Mouse (Mus musculus): ENCODE data around the gene Wars2. TPM values are rescaled to one million over a fixed set of nuclear protein-coding genes. Genes with fewer than 3 reads are reported as not detected.

Wars2 gene
- polyA plus RNA-seq, 1 experiment from 2014 or later: 8.2 TPM

DNA sequence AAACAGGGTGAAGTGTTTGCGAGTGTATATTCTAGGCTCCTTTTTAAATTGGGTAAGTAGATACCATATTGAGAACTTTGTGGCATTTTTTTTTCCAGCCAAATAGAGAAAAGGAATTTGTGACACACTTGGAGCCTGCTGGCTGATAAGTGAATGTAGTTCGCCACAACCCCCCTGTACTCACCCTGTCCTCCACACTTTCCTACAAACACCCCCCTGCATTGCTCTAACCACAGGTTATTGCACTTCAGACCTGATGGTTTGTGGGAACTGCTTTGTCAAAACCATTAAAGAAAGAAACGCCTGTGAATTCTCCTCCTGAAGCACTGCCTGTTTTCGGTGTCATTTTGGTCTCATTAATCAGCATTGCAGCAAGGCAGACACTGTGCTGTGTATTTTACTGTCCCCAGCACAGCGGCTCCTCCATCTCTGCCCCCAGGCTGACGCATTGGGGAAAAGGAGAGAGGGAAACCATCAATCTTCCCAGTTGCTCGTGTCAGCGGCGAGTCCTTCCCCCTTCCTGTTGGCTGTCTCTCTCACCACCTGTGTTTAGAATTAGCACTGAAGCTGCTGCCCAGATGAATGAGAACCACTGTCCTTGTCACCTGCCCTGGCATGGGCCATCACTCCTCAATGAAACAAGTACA lies 33.9 kb downstream of the Wars2 start:
- Histone ChIP-seq H3K36me3 (ENCODE audit: control insufficient read depth, insufficient read depth, low read length) (no peaks in the 10 kb centered on the region), H3K9ac (ENCODE audit: low read length) (no peak overlapping the region), H3K4me1 (ENCODE audit: control insufficient read depth, insufficient read depth, low read length) (no peaks in the 10 kb centered on the region), H3K4me2 (ENCODE audit: low read depth, low read length) (no peak overlapping the region), H3K27ac (ENCODE audit: low read length) (no peak overlapping the region), H3K4me3 (replicated peaks; ENCODE audit: low read length) (no peak overlapping the region), H3K27me3 (ENCODE audit: control insufficient read depth, insufficient read depth, low read length) (no peaks in the 10 kb centered on the region), H3K9me3 (replicated peaks; ENCODE audit: control insufficient read depth, low read length) (no peaks in the 10 kb centered on the region)
- ATAC-seq (ENCODE audit: insufficient read depth, low FRiP score): no peak
- 28% methylated on average over 9 of the region's 9 CpGs for WGBS

DNA sequence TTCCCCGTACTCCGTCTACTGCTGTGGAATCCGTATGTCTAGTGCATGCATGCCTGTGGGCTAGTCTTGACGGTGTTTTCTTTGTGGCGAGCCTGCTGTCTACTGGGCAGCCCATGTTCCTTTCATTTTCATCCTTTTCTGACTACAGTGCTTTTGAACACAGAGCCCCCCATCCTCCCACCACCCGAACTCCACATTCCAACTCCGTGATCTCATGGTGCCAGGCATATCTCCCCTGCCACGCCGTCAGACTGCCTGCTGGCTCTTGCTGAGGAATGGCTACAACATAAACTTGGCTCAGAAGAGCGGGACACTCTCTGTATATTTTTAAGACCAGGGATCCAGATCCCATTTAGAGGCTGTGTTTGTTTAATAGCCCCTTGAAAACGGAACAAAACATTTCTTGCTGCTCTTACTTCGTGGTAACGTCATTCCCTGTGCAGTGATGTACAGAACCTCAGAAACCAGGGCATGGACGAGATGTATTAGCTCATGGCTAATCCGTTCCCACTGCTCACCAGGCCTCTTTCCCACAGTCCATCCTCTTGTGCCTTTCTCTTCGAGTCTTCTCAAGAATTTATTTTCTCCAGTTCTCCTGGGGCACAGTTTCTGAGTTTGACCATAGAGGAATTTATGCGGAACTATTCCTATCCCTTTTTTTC lies 42.6 kb downstream of the Wars2 start:
- H3K9me3 ChIP-seq (replicated peaks; ENCODE audit: control insufficient read depth, low read length): no peaks in the 10 kb centered on the region
- peak overlapping the region; percentile 3; the same call in 1 of the 2 replicates for H3K4me2 ChIP-seq (ENCODE audit: low read depth, low read length)
- H3K36me3 ChIP-seq (ENCODE audit: control insufficient read depth, insufficient read depth, low read length): no peaks in the 10 kb centered on the region
- H3K27ac ChIP-seq (ENCODE audit: low read length): peak overlapping the region; percentile 42
- 0 out of 2 replicates have a peak, but pooled peaks cover 3% of the 10 kb centered on the region for H3K4me1 ChIP-seq (ENCODE audit: control insufficient read depth, insufficient read depth, low read length)
- no peaks in the 10 kb centered on the region for H3K27me3 ChIP-seq (ENCODE audit: control insufficient read depth, insufficient read depth, low read length)
- peak; percentile 80; the same call in 1 of the 2 replicates for ATAC-seq (ENCODE audit: insufficient read depth, low FRiP score)
- no peak overlapping the region for H3K9ac ChIP-seq (ENCODE audit: low read length)
- WGBS: 54% methylated on average over 17 of the region's 17 CpGs
- H3K4me3 ChIP-seq (replicated peaks; ENCODE audit: low read length): no peak overlapping the region

DNA sequence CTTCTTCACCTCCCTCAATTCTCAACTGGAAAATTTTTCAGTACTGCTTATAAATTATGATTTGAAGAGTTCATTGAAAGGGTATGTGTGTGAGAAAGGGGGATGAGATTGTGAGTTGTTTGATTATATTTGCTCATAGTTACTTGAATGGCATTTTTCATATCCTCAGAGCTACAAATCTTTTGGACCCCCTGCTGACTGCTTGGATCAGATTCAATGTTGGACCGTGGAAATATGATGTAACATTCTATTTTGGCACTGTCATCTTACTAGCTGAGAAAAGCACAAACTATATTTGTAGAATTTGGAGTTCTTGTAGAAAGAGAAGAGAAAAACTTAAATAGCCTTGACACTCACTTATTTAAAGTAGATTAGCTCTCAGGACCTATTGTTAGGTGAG lies 43.5 kb downstream of the Wars2 start:
- Histone ChIP-seq H3K9ac (ENCODE audit: low read length) (no peak overlapping the region), H3K27me3 (ENCODE audit: control insufficient read depth, insufficient read depth, low read length) (no peaks in the 10 kb centered on the region), H3K36me3 (ENCODE audit: control insufficient read depth, insufficient read depth, low read length) (no peaks in the 10 kb centered on the region), H3K4me1 (ENCODE audit: control insufficient read depth, insufficient read depth, low read length) (0 out of 2 replicates have a peak, but pooled peaks cover 3% of the 10 kb centered on the region), H3K4me2 (ENCODE audit: low read depth, low read length) (no peak overlapping the region), H3K4me3 (replicated peaks; ENCODE audit: low read length) (no peak overlapping the region), H3K27ac (ENCODE audit: low read length) (no peak overlapping the region), H3K9me3 (replicated peaks; ENCODE audit: control insufficient read depth, low read length) (no peaks in the 10 kb centered on the region)
- 32% methylated on average over 1 of the region's 1 CpGs for WGBS
- ATAC-seq (ENCODE audit: insufficient read depth, low FRiP score): no peak

DNA sequence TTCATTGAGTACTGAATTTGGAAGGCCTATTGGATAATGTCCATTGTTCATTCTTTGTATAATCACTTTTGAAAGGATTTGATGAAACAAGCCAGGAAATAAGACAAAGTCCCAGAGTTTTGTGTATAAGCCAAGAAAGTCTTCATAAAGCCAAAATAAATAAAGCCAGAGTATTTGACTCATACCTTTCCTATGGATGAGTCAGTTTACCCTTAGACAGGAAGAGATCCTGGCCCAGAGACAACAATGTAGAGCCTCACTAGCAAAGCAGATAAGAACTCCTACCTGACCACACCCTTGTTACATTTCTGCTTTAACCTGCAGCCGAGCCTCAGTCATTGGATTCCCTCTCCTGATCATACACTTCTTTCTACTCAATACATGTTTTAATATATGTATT lies 47.2 kb downstream of the Wars2 start:
- Histone ChIP-seq H3K4me1 (ENCODE audit: control insufficient read depth, insufficient read depth, low read length) (0 out of 2 replicates have a peak, but pooled peaks cover 3% of the 10 kb centered on the region), H3K27ac (ENCODE audit: low read length) (no peak overlapping the region), H3K4me3 (replicated peaks; ENCODE audit: low read length) (no peak overlapping the region), H3K27me3 (ENCODE audit: control insufficient read depth, insufficient read depth, low read length) (no peaks in the 10 kb centered on the region), H3K4me2 (ENCODE audit: low read depth, low read length) (no peak overlapping the region), H3K9ac (ENCODE audit: low read length) (no peak overlapping the region), H3K9me3 (replicated peaks; ENCODE audit: control insufficient read depth, low read length) (no peaks in the 10 kb centered on the region), H3K36me3 (ENCODE audit: control insufficient read depth, insufficient read depth, low read length) (no peaks in the 10 kb centered on the region)
- 60% methylated on average over 1 of the region's 1 CpGs for WGBS
- no peak for ATAC-seq (ENCODE audit: insufficient read depth, low FRiP score)

DNA sequence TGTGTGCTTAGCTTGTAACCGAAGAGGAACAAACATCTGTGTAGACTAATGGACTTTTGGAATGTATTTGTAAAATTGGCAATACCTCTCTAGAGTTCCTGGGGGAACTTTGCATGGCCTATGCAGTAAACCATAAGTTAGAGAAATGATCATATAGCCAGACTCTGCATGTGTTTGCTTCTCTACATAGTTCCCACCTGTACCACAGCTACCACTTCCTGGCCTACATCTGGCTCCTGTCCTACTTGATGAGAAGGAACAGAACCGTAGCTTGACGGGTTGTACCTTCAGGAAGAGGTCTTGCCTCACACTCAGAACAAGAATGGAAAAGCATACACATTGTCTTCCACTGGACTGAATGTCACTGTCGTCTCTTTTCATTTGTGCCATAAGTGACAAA lies 52.7 kb downstream of the Wars2 start:
- no peak overlapping the region for H3K4me2 ChIP-seq (ENCODE audit: low read depth, low read length)
- H3K9me3 ChIP-seq (replicated peaks; ENCODE audit: control insufficient read depth, low read length): no peaks in the 10 kb centered on the region
- no peaks in the 10 kb centered on the region for H3K36me3 ChIP-seq (ENCODE audit: control insufficient read depth, insufficient read depth, low read length)
- no peaks in the 10 kb centered on the region for H3K27me3 ChIP-seq (ENCODE audit: control insufficient read depth, insufficient read depth, low read length)
- H3K9ac ChIP-seq (ENCODE audit: low read length): no peak overlapping the region
- 70% methylated on average over 4 of the region's 4 CpGs for WGBS
- no peak overlapping the region for H3K4me3 ChIP-seq (replicated peaks; ENCODE audit: low read length)
- ATAC-seq (ENCODE audit: insufficient read depth, low FRiP score): no peak
- no peak overlapping the region for H3K27ac ChIP-seq (ENCODE audit: low read length)
- H3K4me1 ChIP-seq (ENCODE audit: control insufficient read depth, insufficient read depth, low read length): no peaks in the 10 kb centered on the region

DNA sequence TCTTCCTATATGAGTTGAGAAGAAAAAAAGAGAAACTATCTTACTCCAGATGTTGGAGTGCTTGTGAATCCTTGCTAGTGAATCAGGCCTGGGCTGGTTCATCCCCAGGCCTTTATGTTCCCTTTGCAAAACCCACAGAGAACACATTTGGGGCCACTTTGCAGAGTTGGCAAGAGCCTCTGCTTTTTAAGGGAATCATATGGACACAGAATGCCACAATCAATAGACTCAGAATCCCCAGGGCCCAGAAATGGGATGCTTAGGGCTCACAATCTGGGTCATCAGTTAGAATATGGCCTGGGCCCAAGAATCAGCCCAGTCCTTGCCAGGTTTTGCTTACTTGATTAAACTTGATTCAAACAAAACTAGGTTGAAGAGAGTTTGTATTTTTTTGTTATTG lies 62.5 kb downstream of the Wars2 start:
- Histone ChIP-seq H3K9ac (ENCODE audit: low read length) (no peak overlapping the region), H3K4me3 (replicated peaks; ENCODE audit: low read length) (no peak overlapping the region), H3K36me3 (ENCODE audit: control insufficient read depth, insufficient read depth, low read length) (peaks cover 8% of the 10 kb centered on the region; the same call in 1 of the 2 replicates), H3K27ac (ENCODE audit: low read length) (no peak overlapping the region), H3K4me1 (ENCODE audit: control insufficient read depth, insufficient read depth, low read length) (no peaks in the 10 kb centered on the region), H3K9me3 (replicated peaks; ENCODE audit: control insufficient read depth, low read length) (no peaks in the 10 kb centered on the region), H3K27me3 (ENCODE audit: control insufficient read depth, insufficient read depth, low read length) (no peaks in the 10 kb centered on the region), H3K4me2 (ENCODE audit: low read depth, low read length) (no peak overlapping the region)
- ATAC-seq (ENCODE audit: insufficient read depth, low FRiP score): no peak

DNA sequence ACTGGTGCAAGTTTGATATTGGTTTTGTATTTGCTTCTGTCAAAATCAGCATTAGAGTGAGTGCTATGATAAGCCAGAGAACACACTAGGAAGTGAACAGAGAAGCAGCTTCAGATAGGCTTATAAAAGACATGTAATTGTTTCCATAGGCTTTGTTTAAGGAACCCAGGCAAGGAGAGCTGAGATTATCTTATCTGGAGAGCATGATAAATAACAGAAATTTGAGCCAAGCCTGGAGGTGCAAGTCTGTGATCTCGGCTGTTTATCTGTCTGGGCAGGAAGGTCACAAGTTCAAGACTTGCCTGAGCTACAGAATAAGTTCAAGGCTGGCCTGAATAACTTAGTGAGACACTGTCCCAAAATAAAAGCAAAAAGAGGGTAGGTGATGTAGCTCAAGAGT lies 67.5 kb downstream of the Wars2 start:
- no peaks in the 10 kb centered on the region for H3K36me3 ChIP-seq (ENCODE audit: control insufficient read depth, insufficient read depth, low read length)
- H3K27me3 ChIP-seq (ENCODE audit: control insufficient read depth, insufficient read depth, low read length): no peaks in the 10 kb centered on the region
- no peak overlapping the region for H3K4me2 ChIP-seq (ENCODE audit: low read depth, low read length)
- H3K9me3 ChIP-seq (replicated peaks; ENCODE audit: control insufficient read depth, low read length): no peaks in the 10 kb centered on the region
- H3K9ac ChIP-seq (ENCODE audit: low read length): no peak overlapping the region
- no peak overlapping the region for H3K27ac ChIP-seq (ENCODE audit: low read length)
- H3K4me1 ChIP-seq (ENCODE audit: control insufficient read depth, insufficient read depth, low read length): no peaks in the 10 kb centered on the region
- ATAC-seq (ENCODE audit: insufficient read depth, low FRiP score): no peak
- 20% methylated on average over 1 of the region's 1 CpGs for WGBS
- no peak overlapping the region for H3K4me3 ChIP-seq (replicated peaks; ENCODE audit: low read length)

DNA sequence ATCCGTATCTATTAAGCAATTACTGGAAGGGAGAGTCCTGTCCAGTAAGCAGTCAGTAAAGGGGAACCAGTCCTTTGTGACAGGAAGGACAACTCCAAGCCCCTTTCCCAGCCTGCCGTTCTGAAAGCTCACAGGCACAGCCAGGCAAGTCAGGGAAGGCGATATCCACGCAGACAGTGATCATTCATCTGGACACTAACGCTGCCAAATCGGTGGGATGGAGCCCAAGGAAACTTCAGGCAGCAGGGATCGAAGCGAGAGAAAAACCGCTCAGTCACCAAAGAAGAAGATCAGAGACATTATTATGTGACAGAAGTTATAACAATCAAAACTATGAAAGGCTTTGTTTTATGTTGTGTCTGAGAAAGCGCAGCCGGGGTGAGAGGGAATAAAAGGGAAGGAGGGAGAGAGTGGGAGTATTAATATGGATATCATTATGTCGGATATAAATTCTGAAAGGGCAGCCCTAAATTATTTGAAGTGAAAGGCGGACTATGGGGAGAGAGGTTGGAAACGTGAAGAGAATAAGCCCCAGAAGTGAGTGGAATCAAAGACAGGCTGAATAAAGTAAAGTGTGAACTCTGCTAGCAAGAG lies 70.3 kb downstream of the Wars2 start:
- H3K9me3 ChIP-seq (replicated peaks; ENCODE audit: control insufficient read depth, low read length): no peaks in the 10 kb centered on the region
- WGBS: 43% methylated on average over 14 of the region's 14 CpGs

DNA sequence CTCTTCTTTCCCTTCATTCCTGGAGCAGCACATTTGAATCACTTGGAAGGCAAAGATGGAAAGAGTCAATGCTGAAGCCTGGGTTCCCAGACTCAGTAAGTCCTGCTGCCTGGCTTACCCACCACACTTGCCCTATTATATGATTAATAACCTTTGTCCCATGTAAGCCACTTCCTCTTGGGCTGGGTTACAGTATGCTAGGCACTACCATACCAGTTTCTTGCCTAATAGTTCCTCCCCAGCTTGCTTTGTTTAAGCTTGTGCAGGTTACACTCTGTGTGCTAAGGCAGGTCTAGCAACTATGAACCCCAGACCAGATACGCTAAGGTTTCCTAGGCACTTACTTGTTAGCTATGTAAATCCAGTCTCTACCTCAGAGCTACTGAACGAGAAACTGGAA lies 86.9 kb downstream of the Wars2 start:
- 59% methylated on average over 2 of the region's 2 CpGs for WGBS

More for the DNA sequence above, 70.3 kb downstream of the Wars2 start:
- Histone ChIP-seq H3K9ac (ENCODE audit: low read length) (0 out of 2 replicates have a peak overlapping the region, but pooled peaks have one; percentile 13), H3K4me2 (ENCODE audit: low read depth, low read length) (no peak overlapping the region), H3K27ac (ENCODE audit: low read length) (no peak overlapping the region), H3K4me3 (replicated peaks; ENCODE audit: low read length) (no peak overlapping the region), H3K36me3 (ENCODE audit: control insufficient read depth, insufficient read depth, low read length) (no peaks in the 10 kb centered on the region), H3K4me1 (ENCODE audit: control insufficient read depth, insufficient read depth, low read length) (no peaks in the 10 kb centered on the region), H3K27me3 (ENCODE audit: control insufficient read depth, insufficient read depth, low read length) (no peaks in the 10 kb centered on the region)
- ATAC-seq (ENCODE audit: insufficient read depth, low FRiP score): no peak

More for the DNA sequence above, 86.9 kb downstream of the Wars2 start:
- Histone ChIP-seq H3K27me3 (ENCODE audit: control insufficient read depth, insufficient read depth, low read length) (no peaks in the 10 kb centered on the region; the same call in 1 of the 2 replicates), H3K36me3 (ENCODE audit: control insufficient read depth, insufficient read depth, low read length) (no peaks in the 10 kb centered on the region), H3K4me1 (ENCODE audit: control insufficient read depth, insufficient read depth, low read length) (no peaks in the 10 kb centered on the region), H3K27ac (ENCODE audit: low read length) (no peak overlapping the region), H3K4me2 (ENCODE audit: low read depth, low read length) (no peak overlapping the region), H3K9ac (ENCODE audit: low read length) (no peak overlapping the region), H3K9me3 (replicated peaks; ENCODE audit: control insufficient read depth, low read length) (no peaks in the 10 kb centered on the region), H3K4me3 (replicated peaks; ENCODE audit: low read length) (no peak overlapping the region)
- ATAC-seq (ENCODE audit: insufficient read depth, low FRiP score): no peak

Data from stomach, embryonic 16.5 days (tissue).